Mouse (Mus musculus): ENCODE measurements around the gene Oas1h. TPM values are rescaled to one million over a fixed set of nuclear protein-coding genes. Genes with fewer than 3 reads are reported as not detected.
"Not testable (repeated sequence)": the region's sequence is repeated elsewhere in the genome, so short reads cannot be mapped to it uniquely, and the experiment has no call there.

Gene Oas1h
- total RNA-seq, 2 experiments from 2014 or later, result not detected

- intact Hi-C loops (cut with DNase I); DNase-seq: not testable (repeated sequence)
Observed at GRCm38 (mm10) chr5:120919156-120919935, 58.1 kb downstream of the Oas1h start.

- no peak for DNase-seq
- intact Hi-C loops (cut with DNase I), result no loop called here
Observed at GRCm38 (mm10) chr5:120920296-120920695, 59.1 kb downstream of the Oas1h start.

Small RNA genes within 50 kb of the gene (microRNA-seq; reads per million reads assigned to microRNA genes)
- gene Gm22907, result 0 reads per million in 2 experiments

Other genes starting within 250 kb of the Oas1h start
- gene Rita1, start 248.8 kb upstream of the Oas1h start, total RNA-seq (2021), result 1 to 10 TPM; 5.6 to 6.8 TPM
- gene Ddx54, start 248.7 kb upstream of the Oas1h start, total RNA-seq (2021), result 10 to 100 TPM; 15.8 to 17.7 TPM
- gene Cfap73, start 227.2 kb upstream of the Oas1h start, total RNA-seq (2021), result not detected
- not detected for gene Rasal1, start 212.6 kb upstream of the Oas1h start, total RNA-seq (2021)
- gene Dtx1, start 149.5 kb upstream of the Oas1h start, total RNA-seq (2021), result under 1 TPM; 0.38 to 0.91 TPM
- gene Oas2, start 111.6 kb upstream of the Oas1h start, total RNA-seq (2021), result under 1 TPM; 0.18 to 0.37 TPM
- gene Oas3, start 83.8 kb upstream of the Oas1h start, total RNA-seq (2021), result not detected
- gene Oas1e, start 65.9 kb upstream of the Oas1h start, total RNA-seq (2021), result not detected
- under 1 TPM; 0.15 to 0.30 TPM for gene Oas1c, start 48.9 kb upstream of the Oas1h start, total RNA-seq (2021)
- gene Oas1f, start 14.1 kb upstream of the Oas1h start, total RNA-seq (2021), result not detected
- gene Oas1g, start 26.2 kb downstream of the Oas1h start, total RNA-seq (2021), result under 1 TPM in 1 of 2 experiments, not detected in 1; 0.27 TPM
- under 1 TPM in 1 of 2 experiments, not detected in 1; 0.13 TPM for gene Oas1a, start 46.1 kb downstream of the Oas1h start, total RNA-seq (2021)
- gene Oas1d, start 53.1 kb downstream of the Oas1h start, total RNA-seq (2021), result not detected
- not detected for gene Rph3a, start 148.7 kb downstream of the Oas1h start, total RNA-seq (2021)

All from gastrocnemius, postnatal 36 days (tissue).